Mouse (Mus musculus) neural tube, embryonic 14.5 days (tissue): ENCODE measurements around the gene Gm42669. TPM values are rescaled to one million over a fixed set of nuclear protein-coding genes. Genes with fewer than 3 reads are reported as not detected.
A peak's percentile ranks its signal among the peaks of the same experiment; 100 is the strongest.

Source experiments
- ATAC-seq: fragments of 200-750 bp; cut with Nextera tagmentation; 2 replicates; pipeline ENCODE4 v1.8.0; 2017; ENCODE audit warnings: low read depth, mild to moderate bottlenecking, moderate TSS enrichment, moderate library complexity
- H3K27ac ChIP-seq: fragments of 300-500 bp; sonication (generic); 2 replicates; pipeline ENCODE4 v1.5.1; 2014; ENCODE audit warnings: low read depth, mild to moderate bottlenecking, control low read depth, low read length, moderate library complexity, mixed read lengths
- H3K27me3 ChIP-seq: fragments of 300-500 bp; sonication (generic); 2 replicates; pipeline ENCODE4 v1.6.1; 2014; ENCODE audit warnings: low read length; ENCODE audit not compliant: control insufficient read depth, insufficient read depth
- H3K36me3 ChIP-seq: fragments of 300-500 bp; sonication (generic); 2 replicates; pipeline ENCODE4 v1.6.1; 2014; ENCODE audit warnings: low read length, mixed read lengths; ENCODE audit not compliant: control insufficient read depth, insufficient read depth
- H3K4me1 ChIP-seq: fragments of 300-500 bp; sonication (generic); 2 replicates; pipeline ENCODE4 v1.6.1; 2014; ENCODE audit warnings: low read length; ENCODE audit not compliant: control insufficient read depth, insufficient read depth
- H3K4me2 ChIP-seq: fragments of 300-500 bp; sonication (generic); 2 replicates; pipeline ENCODE4 v1.6.1; 2014; ENCODE audit warnings: mild to moderate bottlenecking, low read depth, low read length, control low read depth
- H3K4me3 ChIP-seq: fragments of 300-500 bp; sonication (generic); 2 replicates; pipeline ENCODE4 v1.5.1; 2014; ENCODE audit warnings: low read depth, low read length, control low read depth, mixed read lengths
- H3K9ac ChIP-seq: fragments of 300-500 bp; sonication (generic); replicated peaks from 2 replicates; pipeline ENCODE4 v1.6.1; 2014; ENCODE audit warnings: low read depth, mild to moderate bottlenecking, control low read depth, low read length, mixed read lengths
- H3K9me3 ChIP-seq: fragments of 300-500 bp; sonication (generic); 2 replicates; pipeline ENCODE4 v1.6.1; 2016; ENCODE audit warnings: low read length; ENCODE audit not compliant: control insufficient read depth
- WGBS: fragments of 180-500 bp; shearing (Covaris S2); extraction: QIAGEN DNeasy Blood & Tissue Kit; methylation state at CpG from one replicate; pipeline ENCODE4 v1.1.7; 2014; 5-methylcytosine and 5-hydroxymethylcytosine counted together
- polyA plus RNA-seq: library from polyadenylated mRNA; unstranded; fragments of >200 nt; fragmentation: Nextera tagmentation; extraction: Ambion mirVana; gene quantifications from 2 replicates; pipeline ENCODE4 v1.2.1, GENCODE M21; 2014

Gm42669 gene
- polyA plus RNA-seq, 1 experiment from 2014 or later = 1.2 TPM

GRCm38 (mm10) chr5:107494759-107495158 is 12.7 kb upstream of the Gm42669 start:
- ATAC-seq = no peak
- WGBS = 95% methylated on average over 5 of the region's 5 CpGs

GRCm38 (mm10) chr5:107496047-107496446 is 11.4 kb upstream of the Gm42669 start:
- no peak overlapping the region for H3K9ac ChIP-seq
- no peaks in the 10 kb centered on the region for H3K9me3 ChIP-seq
- H3K4me3 ChIP-seq = no peak overlapping the region
- H3K36me3 ChIP-seq = no peaks in the 10 kb centered on the region
- no peak overlapping the region for H3K27ac ChIP-seq
- 88% methylated on average over 2 of the region's 2 CpGs for WGBS
- no peak overlapping the region for H3K4me2 ChIP-seq
- ATAC-seq = no peak
- H3K27me3 ChIP-seq = no peaks in the 10 kb centered on the region
- H3K4me1 ChIP-seq = peaks cover 3% of the 10 kb centered on the region; the same call in 1 of the 2 replicates

More at GRCm38 (mm10) chr5:107494759-107495158, 12.7 kb upstream of the Gm42669 start:
- Histone ChIP-seq H3K9ac (no peak overlapping the region), H3K27me3 (no peaks in the 10 kb centered on the region), H3K4me2 (no peak overlapping the region), H3K9me3 (no peaks in the 10 kb centered on the region), H3K4me1 (peaks cover 3% of the 10 kb centered on the region; the same call in 1 of the 2 replicates), H3K4me3 (no peak overlapping the region), H3K27ac (no peak overlapping the region), H3K36me3 (no peaks in the 10 kb centered on the region)

- WGBS = 32% methylated on average over 10 of the region's 10 CpGs
- peak; percentile 97 for ATAC-seq
- Histone ChIP-seq H3K4me3 (peak overlapping the region; percentile 21), H3K9me3 (no peaks in the 10 kb centered on the region), H3K4me2 (peak overlapping the region; percentile 44), H3K4me1 (peaks cover 3% of the 10 kb centered on the region; the same call in 1 of the 2 replicates), H3K27ac (peak overlapping the region; percentile 82), H3K36me3 (no peaks in the 10 kb centered on the region), H3K27me3 (no peaks in the 10 kb centered on the region), H3K9ac (peak overlapping the region; percentile 25; the same call in 1 of the 2 replicates)
Measured at GRCm38 (mm10) chr5:107497519-107498501, 9.6 kb upstream of the Gm42669 start.

- peak overlapping the region; percentile 21 for H3K4me3 ChIP-seq
- peak overlapping the region; percentile 44 for H3K4me2 ChIP-seq
- no peaks in the 10 kb centered on the region for H3K9me3 ChIP-seq
- no peak for ATAC-seq
- peaks cover 3% of the 10 kb centered on the region; the same call in 1 of the 2 replicates for H3K4me1 ChIP-seq
- H3K36me3 ChIP-seq = no peaks in the 10 kb centered on the region
- H3K9ac ChIP-seq = 0 out of 2 replicates have a peak overlapping the region, but pooled peaks have one; percentile 9
- no peak overlapping the region for H3K27ac ChIP-seq
- WGBS = 60% methylated on average over 5 of the region's 5 CpGs
- no peaks in the 10 kb centered on the region for H3K27me3 ChIP-seq
Measured at GRCm38 (mm10) chr5:107498806-107499310, 8.6 kb upstream of the Gm42669 start.

- Histone ChIP-seq H3K4me2 (no peak overlapping the region), H3K36me3 (no peaks in the 10 kb centered on the region), H3K9ac (no peak overlapping the region), H3K27me3 (no peaks in the 10 kb centered on the region), H3K4me1 (peaks cover 3% of the 10 kb centered on the region; the same call in 1 of the 2 replicates), H3K27ac (no peak overlapping the region), H3K4me3 (no peak overlapping the region), H3K9me3 (no peaks in the 10 kb centered on the region)
- WGBS = 84% methylated on average over 5 of the region's 5 CpGs
- ATAC-seq = no peak
Measured at GRCm38 (mm10) chr5:107499891-107500535, 7.4 kb upstream of the Gm42669 start.

- 83% methylated on average over 1 of the region's 1 CpGs for WGBS
- H3K4me1 ChIP-seq = peaks cover 3% of the 10 kb centered on the region; the same call in 1 of the 2 replicates
- H3K27ac ChIP-seq = no peak overlapping the region
- H3K9me3 ChIP-seq = no peaks in the 10 kb centered on the region
- no peak overlapping the region for H3K4me3 ChIP-seq
- H3K27me3 ChIP-seq = no peaks in the 10 kb centered on the region
- no peak overlapping the region for H3K4me2 ChIP-seq
- H3K36me3 ChIP-seq = no peaks in the 10 kb centered on the region
- H3K9ac ChIP-seq = no peak overlapping the region
- no peak for ATAC-seq
Measured at GRCm38 (mm10) chr5:107500741-107501140, 6.7 kb upstream of the Gm42669 start.

GRCm38 (mm10) chr5:107510503-107510902 is 3.1 kb downstream of the Gm42669 start:
- Histone ChIP-seq H3K4me3 (no peak overlapping the region), H3K36me3 (peaks cover 9% of the 10 kb centered on the region; the same call in 1 of the 2 replicates), H3K4me1 (no peaks in the 10 kb centered on the region), H3K4me2 (no peak overlapping the region), H3K9ac (no peak overlapping the region), H3K27me3 (no peaks in the 10 kb centered on the region), H3K27ac (no peak overlapping the region), H3K9me3 (no peaks in the 10 kb centered on the region)
- ATAC-seq = no peak
- 91% methylated on average over 10 of the region's 10 CpGs for WGBS

- no peak for ATAC-seq
- no peak overlapping the region for H3K4me2 ChIP-seq
- H3K27me3 ChIP-seq = no peaks in the 10 kb centered on the region
- H3K4me1 ChIP-seq = no peaks in the 10 kb centered on the region
- H3K9me3 ChIP-seq = no peaks in the 10 kb centered on the region
- H3K27ac ChIP-seq = no peak overlapping the region
- no peak overlapping the region for H3K4me3 ChIP-seq
- peaks cover 9% of the 10 kb centered on the region; the same call in 1 of the 2 replicates for H3K36me3 ChIP-seq
- H3K9ac ChIP-seq = no peak overlapping the region
- WGBS = 50% methylated on average over 2 of the region's 2 CpGs
Measured at GRCm38 (mm10) chr5:107511326-107511725, 3.9 kb downstream of the Gm42669 start.
